Mouse (Mus musculus) gastrocnemius, postnatal 25 days (tissue): Measurements from ENCODE around the gene Atrnl1. TPM values are rescaled to one million over a fixed set of nuclear protein-coding genes. Genes with fewer than 3 reads are reported as not detected.

Experiments
- DNase-seq: peaks from one replicate; pipeline ENCODE4 v3.0.0; 2022
- total RNA-seq, 2 experiments: library from RNA; stranded (reverse); gene quantifications; 1 replicate in 1 of 2; 2 replicates in 1 of 2; pipeline ENCODE4 v1.2.3; 2021

Gene Atrnl1
- total RNA-seq, 2 experiments from 2014 or later = 7.2 to 7.5 TPM

DNA sequence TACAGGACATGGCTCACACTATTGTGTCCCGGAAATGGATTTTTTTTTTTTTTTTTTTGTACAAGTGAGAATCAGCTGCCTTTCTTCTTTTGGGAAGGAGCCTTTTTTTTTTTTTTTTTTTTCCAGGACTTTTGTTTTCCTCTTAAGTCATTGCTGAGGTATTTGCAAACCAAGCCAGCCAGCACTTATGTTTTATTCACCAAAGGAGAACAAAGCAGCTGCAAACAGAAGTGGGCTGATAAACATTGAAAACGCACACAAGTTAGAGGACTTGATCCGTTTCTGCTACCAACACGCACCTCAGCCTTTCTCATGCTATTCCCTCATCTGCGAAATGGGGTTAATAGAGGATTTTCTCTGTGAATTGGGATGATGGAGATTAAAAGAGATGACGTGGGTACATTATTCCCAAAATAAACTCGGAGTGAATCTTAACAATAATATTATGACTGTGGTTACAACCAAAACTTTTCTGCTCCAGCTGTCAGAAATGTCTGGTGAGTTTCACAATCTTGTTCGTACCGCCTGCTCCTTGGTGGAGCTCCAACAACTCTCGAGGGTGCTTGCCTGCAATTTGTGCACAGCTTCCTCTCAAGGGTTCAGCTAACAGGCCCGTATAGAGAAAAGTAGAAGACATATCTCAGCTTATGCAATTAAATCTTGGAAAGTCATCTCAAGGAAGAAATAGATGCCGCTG is 1.3 kb upstream of the Atrnl1 start:
- peak; percentile 55 for DNase-seq

DNA sequence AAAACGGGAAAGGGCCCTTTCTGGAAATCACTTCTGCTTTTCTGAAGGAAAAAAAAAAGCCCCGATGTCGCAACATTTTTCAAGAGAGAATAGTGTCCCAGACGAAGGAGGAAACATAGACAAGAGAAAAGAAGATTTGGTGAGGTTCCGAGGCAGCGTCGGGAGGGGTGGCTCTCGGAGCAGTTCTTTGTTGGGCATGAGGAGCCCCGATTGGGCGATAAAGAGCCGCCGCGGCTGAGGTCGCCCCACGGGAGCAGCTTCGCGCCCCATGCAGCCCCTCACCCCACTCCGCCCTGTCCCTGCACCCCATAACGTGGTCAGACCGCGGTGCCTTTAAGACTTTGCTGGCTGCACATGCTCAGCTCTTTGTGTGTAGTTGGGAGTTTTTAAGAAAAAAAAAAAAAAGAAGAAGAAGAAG is 767 bp upstream of the Atrnl1 start:
- peak; percentile 51 for DNase-seq

DNA sequence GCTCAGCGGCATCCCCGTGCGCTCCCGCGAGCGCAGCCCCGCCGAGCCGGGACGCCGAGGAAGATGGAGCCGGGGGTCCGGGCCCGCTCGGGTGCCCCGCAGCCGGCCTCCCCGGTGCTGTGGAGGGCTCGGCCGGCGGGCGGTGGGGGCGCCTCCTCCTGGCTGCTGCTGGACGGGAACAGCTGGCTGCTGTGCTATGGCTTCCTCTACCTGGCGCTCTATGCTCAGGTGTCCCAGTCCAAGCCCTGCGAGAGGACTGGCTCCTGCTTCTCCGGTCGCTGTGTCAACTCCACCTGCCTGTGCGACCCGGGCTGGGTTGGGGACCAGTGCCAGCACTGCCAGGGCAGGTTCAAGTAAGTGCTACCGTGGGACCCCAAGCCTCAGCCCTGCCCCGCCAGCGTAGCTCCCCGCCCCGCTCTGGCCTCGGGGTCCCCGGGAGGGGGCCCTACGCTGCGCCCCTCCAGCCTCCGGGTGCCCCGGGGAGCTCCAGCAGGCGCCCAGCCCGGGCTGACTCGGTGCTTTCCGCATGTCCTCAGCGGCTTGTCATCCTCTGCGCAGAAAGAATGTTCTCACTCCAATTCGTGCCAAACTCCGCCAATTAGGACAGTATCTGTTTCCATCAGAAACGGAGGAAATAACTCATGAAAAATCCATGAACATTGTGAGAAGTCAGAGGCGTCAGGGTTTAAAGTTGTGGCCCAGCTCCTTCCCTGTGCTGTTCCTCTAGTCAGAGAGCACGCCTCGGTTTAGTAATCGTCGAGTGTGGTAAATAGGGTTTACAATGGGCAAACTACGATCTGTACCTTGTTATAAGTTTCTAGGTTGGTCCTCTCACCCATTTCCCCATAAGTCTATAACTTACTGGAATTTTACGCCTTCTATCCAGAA is 701 bp downstream of the Atrnl1 start:
- peak; percentile 52 for DNase-seq

DNA sequence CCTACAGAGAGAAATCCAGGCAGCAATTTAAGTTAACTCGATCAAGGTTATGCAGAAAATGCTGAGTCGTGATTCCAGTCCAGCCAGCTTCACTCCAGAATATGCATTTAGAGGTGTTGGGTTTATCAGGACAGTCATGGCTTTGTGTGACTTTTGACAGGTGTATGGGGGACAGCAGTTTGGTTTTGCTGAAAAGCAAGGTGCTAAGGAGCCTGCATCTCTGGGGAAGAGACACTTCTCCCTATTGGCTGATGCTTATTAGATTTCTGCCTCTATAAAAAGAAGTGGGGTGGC is 1.3 kb downstream of the Atrnl1 start:
- DNase-seq = no peak

DNA sequence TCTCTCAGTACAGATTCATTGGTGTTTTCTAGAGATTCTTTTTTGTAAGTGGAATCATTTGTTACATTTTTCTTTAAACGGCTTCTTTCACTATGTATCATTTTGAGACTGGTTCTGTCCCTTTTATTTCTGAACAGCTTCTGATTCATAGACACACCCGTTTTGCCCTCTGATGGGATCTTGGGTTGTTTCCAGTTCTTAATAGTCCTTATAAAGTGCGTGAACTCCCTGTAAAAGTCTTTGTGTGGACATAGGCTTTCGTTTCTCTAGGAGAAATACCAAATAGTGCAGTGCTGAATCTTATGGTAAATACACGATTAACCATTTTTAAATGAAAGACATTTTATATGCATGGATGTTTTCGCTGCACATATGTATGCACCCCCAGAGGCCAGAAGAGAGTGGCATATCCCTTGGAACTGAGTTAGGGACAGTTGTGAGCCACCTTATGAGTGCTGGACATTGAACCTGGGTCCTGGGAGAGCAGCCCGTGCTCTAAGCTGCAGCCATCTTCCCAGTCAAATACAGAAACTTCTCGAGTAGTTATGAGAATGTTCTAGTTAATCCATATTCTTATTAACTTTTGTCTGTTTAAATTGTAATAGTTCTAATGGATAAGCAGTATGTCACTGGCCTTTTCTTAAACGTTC is 5.3 kb downstream of the Atrnl1 start:
- no peak for DNase-seq

DNA sequence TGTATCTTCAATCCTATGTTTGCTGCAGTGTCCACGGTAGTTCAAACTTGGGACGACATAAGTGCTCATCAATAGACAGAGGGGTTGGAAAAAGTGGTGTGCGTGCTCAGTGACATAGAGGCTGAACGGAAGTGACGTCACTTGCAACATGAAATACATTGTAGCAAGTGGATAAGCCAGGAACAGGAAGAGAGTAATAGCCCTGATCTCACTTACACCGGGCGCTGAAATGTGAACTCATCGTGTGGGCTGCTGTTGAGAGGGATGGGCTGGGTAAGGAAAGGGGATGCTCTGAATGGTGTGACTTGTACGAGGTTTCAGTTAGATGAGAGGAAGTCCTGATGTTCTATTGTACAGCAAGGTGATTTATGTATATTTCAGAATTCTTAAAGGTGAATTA is 8.3 kb downstream of the Atrnl1 start:
- DNase-seq = no peak

DNA sequence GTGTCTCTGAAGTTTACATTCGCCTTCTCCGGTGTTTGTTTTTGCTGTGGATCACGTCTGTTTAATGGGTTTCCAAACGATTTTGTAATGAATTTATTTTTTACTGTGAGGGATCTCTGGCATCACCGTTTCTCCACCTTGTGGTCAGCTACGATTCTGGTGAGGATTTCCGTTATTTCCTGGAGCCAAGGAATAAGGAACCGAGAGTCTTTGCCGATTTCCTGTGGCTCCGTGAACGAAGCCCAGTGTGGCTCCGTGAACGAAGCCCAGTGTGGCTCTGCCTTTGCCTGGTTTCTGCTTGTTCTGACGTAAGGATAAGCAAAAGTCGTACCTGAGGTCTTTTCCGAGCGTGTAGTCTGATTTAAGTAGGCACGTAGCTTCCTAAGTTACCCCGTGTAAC is 11.0 kb downstream of the Atrnl1 start:
- DNase-seq = no peak

DNA sequence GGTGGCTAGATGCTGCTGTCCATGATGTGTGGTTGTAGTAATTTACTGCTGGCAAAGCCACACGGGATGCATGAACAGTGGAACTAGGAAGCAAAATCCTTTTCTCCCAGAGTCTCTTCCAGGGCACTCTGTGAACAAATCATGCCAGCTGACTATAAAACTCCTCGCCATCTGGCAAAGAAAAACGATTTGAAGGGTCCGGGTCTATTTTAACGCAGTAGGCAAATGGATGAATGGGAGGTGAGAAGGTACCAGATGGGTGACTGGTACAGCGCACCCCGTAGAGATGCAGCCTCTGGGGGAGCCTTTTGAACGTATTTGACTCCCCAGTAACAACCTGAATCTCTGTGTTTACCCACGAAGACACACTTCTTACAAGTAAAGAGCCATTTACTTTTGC is 14.9 kb downstream of the Atrnl1 start:
- DNase-seq = no peak

DNA sequence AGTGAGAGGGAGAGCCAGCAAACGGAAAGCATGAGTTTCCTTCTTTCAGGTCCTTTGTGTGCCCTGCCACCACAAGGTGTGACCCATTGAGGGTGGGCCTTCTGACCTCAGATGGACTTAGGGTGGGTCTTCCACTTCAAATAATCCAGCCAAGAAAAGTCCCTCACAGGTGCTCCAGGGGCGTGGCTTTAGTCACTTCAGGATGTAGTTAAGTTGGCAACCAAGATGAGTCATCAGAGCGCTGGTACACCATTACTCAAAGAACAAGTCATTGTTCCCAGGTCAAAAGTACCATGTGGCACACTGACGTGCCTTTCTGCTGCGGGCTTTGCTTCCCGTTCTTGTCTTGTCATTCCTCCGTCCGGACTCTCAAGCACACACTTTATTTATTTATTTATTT is 16.4 kb downstream of the Atrnl1 start:
- no peak for DNase-seq

DNA sequence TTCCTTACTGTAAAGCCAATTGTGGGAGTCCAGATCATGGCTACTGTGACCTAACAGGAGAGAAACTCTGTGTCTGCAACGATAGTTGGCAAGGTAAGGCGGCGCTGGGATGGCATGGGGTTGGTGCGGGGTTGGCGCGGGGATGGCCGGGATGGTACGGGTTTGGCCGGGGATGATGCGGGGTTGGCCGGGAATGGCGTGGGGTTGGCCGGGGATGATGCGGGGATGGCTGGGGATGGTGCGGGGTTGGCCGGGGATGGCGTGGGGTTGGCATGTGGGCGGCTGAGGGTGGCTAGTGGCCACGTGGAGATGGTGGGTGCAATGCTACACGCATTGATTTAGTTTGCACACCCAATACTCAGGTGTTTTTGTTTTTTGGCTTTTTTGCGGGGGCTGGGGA is 31.7 kb downstream of the Atrnl1 start:
- no peak for DNase-seq

DNA sequence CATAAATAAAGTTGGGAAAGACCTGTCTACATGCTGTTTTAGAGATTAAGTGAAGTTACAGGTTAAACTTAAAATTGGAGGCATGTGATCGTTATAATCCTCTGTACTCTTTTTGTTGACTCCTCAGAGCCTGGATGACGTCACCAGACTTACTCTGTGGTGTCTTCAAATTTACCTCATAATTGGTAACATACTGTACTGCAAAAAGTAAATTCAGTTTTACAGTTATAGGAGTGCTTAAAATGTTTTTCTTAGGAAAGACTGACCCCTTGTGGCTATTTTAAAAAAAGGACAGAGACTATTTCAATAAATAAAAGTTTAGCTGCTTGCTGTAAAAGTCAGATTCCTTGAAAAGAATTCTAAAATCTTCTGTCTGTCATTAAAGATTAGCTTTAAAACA is 32.1 kb downstream of the Atrnl1 start:
- no peak for DNase-seq

DNA sequence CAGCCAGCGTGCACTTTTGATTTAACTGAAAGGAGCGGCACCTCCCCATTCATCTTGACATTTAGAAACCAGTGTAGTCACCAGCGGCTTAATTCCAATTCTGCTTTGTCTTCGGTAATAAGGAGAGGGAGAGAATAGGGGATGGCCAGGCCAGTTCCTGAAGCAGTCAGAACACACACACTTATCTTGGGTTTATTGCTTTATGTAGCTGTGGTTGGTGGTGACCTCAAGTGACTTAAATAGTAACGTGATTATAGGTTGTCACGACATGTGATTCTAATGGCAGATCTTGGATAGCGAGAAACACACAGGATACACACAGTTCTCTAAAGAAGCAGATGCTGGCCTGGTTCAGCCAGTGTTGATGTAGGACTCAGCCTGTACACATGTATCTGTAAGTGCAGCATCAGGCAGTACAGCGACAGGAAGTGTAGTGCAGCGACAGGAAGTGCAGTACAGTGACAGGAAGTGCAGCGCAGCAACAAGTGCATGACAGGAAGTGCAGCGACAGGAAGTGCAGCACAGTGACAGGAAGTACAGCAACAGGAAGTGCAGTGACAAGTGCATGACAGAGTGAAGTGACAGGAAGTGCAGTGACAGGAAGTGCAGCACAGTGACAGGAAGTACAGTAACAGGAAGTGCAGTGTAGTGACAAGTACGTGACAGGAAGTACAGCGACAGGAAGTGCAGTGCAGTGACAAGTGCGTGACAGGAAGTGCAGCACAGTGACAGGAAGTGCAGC is 37.5 kb downstream of the Atrnl1 start:
- DNase-seq = no peak

DNA sequence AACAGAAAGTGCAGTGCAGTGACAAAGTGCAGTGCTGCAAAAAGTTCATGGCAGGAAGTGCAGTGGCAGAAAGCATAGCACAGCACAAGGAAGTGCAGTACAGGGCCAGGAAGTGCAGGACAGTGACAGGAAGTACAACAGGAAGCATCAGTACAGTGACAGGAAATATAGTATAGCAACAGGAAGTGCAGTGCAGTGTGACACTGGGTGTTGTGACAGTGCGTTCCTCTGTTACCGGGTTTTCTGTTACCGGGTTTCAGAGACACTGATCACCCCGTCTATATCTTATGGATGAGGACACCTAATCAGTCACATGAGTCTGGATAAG is 38.1 kb downstream of the Atrnl1 start:
- no peak for DNase-seq

DNA sequence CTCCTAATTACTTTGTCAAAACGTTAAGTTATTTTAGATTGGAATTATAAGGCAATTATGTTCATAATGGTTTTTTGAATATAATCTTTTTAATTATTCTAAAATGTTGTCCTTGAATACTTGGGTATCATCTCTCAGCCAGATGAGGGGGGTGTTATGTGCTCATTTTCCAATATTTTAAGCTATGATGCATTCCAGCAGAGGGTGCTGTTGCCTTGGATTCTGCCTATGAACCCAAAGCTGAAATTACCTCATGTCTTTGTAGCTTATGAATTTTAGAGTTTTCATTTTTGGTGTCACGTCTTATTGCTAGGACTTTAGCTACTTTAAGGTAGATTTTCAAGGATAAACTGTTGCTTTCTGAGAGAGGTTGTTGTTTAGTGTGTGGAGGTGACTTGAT is 44.2 kb downstream of the Atrnl1 start:
- DNase-seq = no peak

DNA sequence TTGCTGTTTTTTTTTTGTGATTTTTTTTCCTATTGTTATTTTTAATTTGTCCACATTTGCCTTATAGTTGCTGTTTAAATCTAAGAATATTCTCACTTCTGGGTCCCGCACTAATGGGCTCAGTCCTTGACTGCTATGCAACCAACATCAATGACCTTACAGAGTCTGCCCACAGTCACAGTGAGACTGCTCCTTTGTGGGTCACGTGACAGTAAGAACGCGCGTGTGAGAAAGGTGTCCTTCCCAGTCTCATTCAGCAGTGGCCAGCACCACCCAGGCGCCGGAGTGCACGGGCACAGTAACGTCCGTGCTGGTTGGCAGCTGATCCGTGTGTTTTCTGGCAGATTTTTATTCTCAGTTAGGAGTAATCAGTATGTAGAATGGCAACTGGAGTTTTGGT is 44.7 kb downstream of the Atrnl1 start:
- DNase-seq = no peak

DNA sequence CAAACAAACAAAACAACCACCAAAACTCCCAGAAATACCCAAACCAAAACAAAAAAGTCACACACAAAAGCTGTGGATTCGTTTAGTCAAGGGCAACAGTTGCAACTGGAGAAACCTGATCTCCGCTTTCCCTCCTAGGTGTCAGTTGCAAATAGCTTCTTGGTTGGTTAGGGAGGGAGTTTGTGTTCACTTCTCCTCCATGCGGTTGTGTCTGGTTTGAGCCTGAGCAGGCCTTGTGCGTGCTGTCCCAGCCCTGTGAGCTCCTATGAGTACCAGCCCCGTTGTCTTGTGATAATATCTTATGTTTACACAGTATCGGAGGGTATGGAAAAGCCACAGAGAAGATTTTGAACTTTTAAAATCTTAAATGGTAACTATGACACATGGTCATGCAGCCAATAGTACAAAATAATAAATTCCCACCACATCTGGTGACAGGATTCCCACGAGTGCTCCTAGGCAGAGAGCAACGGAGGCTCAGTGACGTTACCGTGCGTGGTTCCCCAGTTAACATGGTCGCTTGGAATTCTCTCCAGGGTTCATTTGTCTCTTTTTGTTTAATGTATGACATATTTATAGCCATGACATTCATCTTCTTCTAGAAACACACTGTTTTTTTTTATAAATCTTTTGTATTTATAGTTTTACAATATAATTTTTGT is 46.7 kb downstream of the Atrnl1 start:
- DNase-seq = no peak

DNA sequence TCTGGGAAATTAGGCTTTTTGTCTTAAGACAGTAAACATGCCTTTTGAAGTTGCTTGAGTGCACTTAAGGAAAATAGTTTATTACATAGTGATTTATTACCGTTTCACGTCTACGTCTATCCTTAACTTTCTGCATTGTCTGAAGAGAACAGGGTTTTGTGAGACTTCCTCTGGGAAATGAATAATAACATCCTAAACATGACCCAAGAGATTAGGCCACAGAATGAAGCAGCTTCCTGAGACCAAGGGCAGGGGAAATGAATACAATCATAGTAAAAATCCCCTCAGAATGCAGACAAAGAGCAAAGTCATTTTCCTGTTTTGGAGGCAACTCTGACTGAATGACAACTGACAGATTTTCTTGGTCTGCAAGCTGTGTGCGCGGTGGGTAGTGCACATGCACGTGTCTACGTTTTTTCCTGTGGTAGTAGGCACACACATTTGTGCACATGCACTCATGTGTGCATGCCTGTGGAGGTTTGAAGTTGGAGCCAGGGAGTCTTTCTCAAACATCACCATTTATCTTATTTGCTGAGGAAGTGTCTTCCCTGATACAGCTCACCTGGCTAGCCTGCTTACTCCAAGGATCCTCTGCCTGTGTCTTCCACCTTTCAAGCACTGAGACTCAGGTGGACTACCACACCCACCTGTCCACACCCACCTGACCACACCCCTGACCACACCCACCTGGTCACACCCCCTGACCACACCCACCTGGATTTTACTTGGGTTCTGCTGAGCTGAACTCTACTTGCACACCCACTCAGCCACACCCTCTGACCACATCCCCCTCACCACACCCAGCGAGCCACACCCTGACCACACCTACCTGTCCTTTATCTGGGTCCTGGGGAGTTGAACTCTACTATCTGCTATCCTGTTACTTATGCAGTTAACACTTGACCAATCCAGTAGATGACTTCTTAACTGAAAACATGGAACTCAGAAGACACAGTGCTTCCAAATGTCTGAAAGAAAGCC is 47.6 kb downstream of the Atrnl1 start:
- no peak for DNase-seq

DNA sequence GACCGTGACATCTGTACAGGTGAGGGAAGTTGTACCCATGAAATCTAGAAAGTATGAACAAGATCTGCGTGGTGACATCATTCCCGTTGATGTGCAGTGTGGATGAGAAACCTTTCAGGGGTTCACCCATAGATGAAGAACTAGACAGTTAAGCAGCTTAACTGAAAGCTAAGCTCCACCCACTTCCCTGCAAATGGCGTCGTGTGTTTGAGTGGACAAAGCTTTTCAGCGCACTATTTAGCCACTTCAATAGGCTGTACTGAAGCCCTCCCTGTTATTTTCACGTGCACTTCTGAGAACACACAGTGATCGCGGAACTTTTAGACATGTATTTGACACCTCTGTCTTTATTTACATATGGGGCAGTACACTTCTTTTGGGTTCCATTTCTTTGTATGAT is 56.2 kb downstream of the Atrnl1 start:
- no peak for DNase-seq

DNA sequence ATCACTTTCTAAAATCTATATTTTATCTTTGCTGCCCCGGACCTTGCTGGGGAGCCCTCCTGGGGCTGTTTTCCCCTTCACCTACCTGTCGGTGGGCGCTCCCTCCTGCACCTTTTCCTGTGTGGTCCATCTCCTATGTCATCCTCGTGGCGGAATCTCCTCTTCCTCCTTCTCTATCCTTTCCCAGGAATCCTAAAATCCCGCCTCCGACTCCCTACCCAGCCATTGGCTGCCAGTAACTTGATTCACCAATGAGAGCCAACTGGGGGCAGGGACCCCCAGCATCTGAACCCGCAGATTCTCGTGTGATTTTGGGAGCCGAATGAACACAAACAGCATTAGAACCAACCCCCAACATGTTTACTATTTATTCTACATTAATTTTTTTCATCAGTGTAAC is 57.1 kb downstream of the Atrnl1 start:
- no peak for DNase-seq

DNA sequence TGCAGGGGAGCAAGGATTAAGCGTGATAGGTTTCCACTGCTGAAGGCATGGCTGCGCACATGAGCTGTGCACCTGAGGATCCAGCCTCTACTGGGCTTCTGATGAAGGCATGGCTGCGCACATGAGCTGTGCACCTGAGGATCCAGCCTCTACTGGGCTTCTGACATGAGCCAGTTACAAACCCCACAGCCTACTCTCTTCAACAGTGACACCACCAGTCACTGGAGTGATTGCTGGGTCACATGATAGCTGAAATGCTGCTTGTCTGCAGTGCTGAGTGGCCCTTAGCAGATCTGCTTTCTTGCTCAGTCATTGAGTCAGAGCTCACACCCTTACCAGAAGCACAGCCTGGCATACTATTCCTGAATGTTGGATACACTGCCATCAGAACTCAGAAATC is 68.6 kb downstream of the Atrnl1 start:
- no peak for DNase-seq

DNA sequence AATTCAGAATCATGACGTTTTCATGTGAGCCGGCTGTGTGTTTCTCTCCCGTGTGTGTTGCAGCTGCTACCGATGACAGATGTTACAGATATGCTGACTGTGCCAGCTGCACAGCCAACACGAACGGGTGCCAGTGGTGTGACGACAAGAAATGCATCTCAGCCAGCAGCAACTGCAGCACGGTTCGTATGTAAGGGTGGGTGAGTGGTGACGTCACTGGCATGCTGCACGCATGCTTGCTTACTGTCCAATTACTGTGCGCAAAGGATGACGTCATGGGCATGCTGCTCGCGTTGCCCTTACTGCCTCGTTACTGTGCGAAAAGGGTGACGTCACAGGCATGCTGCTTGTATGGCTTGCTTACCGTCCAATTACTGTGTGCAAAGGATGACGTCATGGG is 75.8 kb downstream of the Atrnl1 start:
- peak; percentile 9 for DNase-seq
